Mouse (Mus musculus): ENCODE data around the gene Osmr.
A peak's percentile ranks its signal among the peaks of the same experiment; 100 is the strongest.

Gene Osmr

DNA sequence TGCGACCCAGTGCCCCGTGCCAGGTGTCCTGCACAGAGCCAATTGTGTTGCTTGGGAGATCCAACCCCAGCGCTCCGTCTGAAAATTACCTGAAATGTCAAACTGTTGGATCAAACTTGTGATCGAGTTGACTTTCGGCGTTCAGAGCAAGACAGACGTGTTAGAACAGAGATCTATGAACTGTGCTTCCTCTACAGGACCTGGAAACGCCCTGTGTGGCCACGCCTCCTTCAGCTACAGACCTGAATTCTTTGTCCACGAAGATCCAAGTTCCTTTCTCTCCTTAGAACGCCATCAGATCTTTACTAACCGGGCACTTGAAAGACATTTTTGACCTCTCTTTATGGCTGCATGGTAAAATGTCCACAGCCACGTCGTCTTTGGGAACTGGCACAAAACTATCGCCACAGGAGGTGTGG lies at the start of gene Osmr:
TSS of gene Osmr (minus strand) at position 369 of the 419 bp plus-strand sequence.
- no peak for DNase-seq (ENCODE audit: extremely low read depth, low read depth, low spot score)

DNA sequence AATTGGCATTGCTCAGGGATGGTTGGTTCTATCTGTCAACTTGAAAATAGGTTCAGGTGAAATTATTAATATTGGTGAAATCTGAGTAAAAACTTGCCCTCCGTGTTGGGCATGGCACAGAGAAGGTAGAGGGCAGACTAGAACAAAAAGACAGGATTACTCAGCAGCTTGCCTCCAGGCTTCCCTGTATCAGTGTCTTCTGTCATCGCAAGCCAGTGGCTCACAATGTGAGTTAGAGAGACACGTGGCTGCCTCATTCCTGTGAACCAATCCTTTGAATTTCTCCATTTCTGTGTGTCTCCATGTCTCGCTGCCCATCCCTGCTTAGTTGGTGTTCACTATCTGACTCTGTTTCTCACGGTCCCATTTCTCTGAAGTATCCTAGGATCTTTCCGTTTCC lies 44.6 kb upstream of the Osmr start:
- no peak for DNase-seq (ENCODE audit: extremely low read depth, low read depth, low spot score)

DNA sequence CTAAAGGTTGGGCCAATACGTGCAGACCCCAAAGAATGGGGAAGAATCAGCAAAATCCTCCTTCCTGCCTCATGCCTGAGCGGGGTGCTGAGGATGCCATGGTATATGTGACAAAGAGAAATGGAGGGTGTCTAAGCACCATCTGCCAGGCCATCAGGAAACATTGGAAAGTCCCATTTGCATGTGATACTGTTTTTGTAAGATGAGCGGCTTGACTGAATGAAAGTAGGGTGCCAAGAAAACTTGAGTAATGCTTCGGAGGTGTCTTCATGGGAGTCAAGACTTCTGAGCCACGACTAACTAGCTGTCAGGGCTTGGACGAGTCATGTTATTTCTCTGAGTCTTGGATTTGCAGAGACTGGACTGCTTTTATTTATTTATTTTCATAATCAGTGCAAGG lies 39.4 kb upstream of the Osmr start:
- DNase-seq (ENCODE audit: extremely low read depth, low read depth, low spot score), result no peak

DNA sequence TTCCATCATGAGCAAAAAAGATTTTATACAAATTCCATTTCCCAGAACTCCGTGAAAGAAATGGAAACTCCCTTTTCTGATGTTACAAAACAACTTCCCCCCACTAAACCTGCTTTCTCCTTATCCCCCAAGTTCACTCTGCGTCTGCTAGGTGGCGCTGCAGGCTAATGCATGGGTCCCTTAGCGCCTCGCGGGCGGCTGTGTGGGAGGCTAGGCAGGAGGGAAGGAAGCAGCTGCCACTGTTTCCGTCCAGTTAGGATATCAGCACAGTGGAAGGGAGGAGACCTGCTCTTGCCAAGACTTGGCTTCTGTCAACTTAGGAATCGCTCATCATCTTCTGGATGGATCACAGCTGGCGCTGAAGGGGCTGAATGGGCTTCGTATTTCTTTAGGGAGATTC lies 34.9 kb upstream of the Osmr start:
- DNase-seq (ENCODE audit: extremely low read depth, low read depth, low spot score), result no peak

DNA sequence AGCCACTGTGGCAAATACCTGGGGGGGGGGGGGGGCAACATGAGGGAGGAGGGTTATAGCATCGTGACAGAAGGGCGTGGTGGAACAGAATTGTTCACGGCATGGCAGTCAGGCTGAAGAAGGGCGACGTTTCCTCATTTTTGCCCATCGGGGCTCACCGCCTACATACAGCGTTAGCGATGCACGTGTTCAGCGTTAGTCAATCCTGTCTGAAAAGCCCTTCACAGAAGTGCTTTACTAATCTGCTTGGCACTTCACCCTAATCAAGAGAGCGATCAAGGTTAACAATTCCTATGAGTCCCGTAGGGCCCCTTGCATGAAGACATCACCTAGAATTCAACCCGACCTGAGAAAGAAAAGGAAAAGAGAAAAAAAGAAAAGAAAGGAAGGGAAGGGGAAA lies 34.3 kb upstream of the Osmr start:
- no peak for DNase-seq (ENCODE audit: extremely low read depth, low read depth, low spot score)

DNA sequence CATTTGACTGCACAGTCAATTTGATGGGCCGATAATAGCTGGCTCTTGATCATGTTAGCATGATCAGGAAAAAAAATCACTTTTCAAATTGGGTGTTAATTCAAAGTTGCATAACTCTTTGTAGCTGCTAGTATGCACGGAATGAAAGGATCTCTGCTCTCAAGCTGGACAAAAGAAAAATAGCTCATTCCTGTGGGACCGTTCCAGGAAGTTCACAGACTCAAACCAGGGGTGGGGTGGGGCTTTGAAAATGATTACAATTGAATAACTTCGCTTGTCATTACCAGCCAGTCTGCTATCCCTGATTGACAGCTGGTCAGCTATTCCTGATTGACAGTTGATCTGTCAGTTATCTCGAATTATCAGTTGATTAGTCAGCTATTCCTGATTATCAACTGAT lies 33.8 kb upstream of the Osmr start:
- no peak for DNase-seq (ENCODE audit: extremely low read depth, low read depth, low spot score)

DNA sequence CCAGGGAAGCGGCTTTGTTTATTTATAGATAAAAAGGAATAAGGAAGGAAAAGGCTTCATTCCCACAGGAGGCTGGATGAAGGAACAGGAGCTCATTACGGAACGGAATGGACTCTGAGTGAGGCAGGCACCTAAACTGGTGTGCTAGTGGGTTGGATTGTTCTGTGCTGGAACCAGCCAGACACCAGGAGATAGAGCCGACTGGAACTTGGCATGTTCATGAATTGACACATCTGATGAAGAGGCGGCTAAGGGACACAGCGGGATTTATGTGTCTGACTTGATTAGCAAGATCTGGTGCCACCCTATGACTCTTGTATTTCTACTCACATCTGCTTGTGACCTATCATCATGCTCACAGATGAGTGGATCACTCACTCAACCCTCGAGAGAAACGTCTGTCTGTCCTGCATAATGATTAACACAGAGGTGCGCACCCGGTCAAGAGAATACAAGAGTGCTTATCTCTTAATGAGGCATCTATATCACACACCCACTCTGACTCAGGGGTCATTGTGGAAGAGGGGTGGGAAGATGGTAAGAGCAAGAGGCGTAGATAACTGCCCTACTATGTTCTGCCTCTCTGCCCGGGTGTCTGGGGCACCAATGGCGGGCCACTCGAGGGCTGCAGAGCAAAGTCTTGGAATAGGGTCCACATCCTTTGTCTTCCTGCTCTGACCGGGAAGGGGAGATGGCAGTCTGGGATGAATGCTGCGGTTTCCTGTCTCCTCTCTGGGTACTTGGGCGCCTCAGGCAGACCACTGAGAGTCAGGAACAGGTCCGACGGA lies 31.7 kb upstream of the Osmr start:
- DNase-seq (ENCODE audit: extremely low read depth, low read depth, low spot score), result no peak

DNA sequence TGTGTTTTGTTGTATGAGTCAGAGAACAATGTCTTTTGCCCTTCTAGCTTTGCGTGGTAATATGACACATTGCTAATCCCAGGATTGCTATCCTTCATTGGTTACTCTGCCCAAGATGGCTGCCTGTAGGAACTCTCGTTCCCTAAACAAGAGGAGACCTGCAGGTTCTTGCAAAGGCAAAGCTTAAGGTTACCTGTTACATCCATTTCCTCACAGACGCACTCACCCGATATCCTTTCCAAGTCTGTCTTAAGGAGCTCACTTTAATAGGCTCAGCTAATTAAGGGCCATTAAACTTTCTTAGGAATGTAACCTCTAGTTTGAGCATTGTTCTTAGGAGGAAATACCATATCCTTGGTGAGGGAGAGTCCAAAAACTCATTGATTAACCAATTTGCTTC lies 31.0 kb upstream of the Osmr start:
- DNase-seq (ENCODE audit: extremely low read depth, low read depth, low spot score), result peak; percentile 86

DNA sequence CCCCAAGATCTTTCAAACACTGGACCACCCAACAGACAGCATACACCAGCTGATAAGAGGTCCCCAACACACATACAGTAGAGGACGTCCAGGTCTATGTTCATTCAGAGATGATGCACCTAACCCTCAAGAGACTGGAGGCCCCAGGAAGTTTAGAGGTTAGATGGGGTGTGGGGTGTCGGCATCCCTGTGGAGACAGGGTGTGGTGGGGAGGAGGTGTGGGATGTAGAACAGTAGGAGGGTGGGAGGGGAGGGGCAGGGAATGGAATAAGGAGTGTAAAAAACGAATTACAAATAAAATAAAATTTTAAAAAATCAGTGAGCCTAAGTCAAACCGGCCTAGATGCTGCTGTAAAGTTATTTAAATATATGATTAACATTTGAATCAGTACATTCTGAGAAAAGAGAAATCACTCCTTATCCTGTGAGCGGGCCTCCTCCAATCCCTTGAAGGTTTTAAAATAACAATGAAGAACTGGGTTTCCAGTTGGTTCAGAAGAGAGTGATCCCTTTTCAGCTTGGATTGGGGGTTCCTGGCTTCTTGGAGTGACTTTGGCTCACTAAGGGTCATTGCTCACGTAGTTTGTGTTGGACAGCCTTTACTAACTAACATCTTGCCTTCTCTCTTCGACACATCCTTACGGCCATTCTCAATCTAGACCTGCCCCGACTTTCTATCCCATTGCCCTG lies 28.7 kb upstream of the Osmr start:
- DNase-seq (ENCODE audit: extremely low read depth, low read depth, low spot score), result no peak

DNA sequence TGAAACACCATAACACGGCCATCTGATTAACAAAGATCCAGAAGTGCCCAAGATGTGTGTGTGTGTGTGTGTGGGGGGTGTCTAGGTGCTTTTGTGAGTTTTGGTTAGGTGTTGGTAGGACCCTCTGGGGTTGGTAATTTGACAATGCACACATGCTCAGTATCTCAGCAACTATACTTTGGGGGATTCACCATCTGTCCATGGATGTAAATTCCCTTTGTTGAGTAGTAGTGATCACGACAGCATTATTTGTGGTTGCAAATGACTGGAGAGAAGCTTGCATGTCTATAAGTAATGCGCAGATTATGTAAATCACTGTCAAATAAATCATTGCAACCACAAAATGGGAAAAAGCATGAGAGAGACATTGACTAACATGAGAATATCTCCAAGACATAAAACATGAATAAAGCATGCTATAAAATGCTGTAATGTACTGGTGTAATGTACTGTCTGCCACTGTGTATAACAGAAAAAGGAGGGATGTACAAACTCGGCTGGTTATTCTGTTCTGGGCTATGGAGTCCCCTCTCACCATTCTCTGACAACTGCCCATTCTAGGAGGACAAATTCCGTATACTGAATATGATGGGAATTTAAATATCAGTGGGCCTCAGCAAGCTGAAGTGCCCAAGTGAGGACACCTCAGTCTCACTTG lies 27.3 kb upstream of the Osmr start:
- no peak for DNase-seq (ENCODE audit: extremely low read depth, low read depth, low spot score)

DNA sequence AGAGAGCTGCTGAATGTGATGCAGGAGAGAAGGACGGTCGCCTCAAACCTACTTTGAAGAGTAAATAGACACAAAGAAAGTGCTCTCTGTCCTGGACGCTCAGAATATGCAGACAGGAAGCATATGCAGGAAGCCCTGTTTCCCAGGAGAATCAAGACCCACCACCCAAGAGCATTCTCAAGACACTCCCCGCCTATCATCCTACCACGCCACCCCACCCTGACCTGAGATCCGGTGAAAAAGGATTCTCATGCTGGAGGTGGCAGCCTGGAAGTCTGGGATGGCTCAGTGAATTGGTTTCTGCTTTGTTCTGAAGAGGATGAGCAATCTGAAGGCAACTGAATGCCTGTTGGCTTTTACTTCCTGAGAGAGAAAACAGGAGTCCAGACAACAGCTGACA lies 26.5 kb upstream of the Osmr start:
- no peak for DNase-seq (ENCODE audit: extremely low read depth, low read depth, low spot score)

DNA sequence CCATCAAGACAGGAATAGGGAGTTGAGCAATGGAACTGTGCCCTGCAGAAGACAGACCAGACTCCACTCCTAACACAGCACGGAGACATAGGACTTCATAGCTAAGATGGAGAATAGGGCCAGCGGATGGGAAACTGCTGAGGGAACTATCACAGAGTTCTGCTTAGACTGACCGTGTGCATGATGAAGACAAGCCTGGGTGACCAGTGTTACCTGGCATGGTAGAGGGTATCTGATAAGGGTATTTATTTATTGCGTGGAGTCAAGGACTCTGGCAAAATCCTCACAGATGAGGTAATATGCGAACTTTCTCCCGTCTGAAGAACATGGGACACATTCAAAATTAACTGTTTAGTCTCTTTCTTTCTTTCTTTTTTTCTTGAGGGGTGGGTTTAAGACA lies 9.5 kb upstream of the Osmr start:
- no peak for DNase-seq (ENCODE audit: extremely low read depth, low read depth, low spot score)

DNA sequence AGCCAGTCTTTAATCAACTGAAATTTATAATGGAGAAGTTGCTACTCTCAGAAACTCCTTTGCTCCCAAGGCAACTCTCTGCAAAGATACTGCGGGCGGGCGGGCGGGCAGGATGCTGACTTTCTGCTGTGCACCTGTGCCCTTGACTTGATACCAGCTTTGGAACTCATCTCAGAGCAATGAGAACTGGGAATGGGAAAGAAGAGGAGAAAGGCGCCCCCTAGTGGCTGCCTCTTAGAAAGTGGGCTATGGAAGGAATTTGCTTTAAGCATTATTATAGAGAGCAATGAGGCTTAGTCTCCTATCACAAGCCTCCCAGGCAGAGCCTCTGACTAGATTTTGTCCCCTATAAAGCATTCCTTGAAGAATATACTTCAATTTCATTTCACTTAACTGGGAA lies 9.0 kb upstream of the Osmr start:
- no peak for DNase-seq (ENCODE audit: extremely low read depth, low read depth, low spot score)

DNA sequence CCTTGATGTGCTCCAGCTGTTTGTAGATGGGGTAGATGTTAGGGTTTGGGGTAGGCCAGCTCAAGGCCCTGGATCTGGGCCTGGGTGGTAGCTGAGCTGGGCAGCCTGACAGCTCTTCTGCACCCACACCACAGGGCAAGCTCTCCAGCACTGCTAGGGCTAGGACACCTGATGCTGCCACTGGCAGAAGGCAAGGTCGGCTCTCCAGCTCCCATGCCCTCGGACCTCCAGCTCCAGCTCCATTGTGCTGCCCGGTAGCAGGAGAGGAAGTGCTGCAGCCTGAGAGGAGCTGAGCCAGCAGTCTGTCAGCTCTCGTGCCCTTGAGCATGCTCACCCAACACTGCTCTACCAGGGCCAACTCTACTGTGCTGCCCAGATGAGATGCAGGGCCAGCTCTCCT lies 8.3 kb upstream of the Osmr start:
- no peak for DNase-seq (ENCODE audit: extremely low read depth, low read depth, low spot score)

DNA sequence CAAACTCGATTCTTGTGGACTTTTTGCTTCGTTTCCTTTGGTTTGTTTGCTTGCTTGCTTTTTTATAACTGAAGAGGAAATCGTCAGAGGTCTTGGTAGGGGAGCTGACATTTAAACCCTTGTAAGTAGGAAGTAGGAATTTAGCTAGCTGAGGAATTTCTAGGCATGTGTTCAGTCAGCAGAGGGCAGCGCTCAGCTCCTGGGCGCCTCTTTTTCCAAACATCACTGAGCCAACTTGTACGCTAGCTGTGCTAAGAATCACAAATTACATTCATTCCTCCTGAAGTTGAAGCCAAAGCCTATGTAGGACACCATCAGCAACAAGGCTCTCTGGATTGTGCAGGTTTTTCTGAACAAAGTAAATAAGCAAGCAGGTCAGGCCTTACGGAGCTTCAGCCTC lies 7.4 kb upstream of the Osmr start:
- DNase-seq (ENCODE audit: extremely low read depth, low read depth, low spot score), result no peak

DNA sequence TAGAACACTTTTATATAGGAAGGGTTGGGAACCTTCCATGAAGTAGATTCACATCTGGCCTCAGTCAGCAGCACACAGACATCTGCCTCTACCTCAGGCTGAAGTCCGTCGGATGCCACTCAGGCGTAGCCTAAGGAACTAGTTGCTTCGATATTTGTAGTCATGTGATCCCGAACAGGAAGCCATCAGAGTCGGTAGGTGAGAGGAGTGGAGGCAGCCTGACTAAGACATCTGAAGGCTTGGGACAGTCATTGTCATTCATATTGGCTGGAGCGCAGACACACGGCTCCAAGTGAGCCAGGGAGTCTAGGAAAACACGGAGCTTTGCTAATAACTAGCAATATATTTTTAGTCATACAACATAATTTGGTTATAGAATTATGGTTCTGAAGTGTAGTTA lies 6.4 kb upstream of the Osmr start:
- no peak for DNase-seq (ENCODE audit: extremely low read depth, low read depth, low spot score)

DNA sequence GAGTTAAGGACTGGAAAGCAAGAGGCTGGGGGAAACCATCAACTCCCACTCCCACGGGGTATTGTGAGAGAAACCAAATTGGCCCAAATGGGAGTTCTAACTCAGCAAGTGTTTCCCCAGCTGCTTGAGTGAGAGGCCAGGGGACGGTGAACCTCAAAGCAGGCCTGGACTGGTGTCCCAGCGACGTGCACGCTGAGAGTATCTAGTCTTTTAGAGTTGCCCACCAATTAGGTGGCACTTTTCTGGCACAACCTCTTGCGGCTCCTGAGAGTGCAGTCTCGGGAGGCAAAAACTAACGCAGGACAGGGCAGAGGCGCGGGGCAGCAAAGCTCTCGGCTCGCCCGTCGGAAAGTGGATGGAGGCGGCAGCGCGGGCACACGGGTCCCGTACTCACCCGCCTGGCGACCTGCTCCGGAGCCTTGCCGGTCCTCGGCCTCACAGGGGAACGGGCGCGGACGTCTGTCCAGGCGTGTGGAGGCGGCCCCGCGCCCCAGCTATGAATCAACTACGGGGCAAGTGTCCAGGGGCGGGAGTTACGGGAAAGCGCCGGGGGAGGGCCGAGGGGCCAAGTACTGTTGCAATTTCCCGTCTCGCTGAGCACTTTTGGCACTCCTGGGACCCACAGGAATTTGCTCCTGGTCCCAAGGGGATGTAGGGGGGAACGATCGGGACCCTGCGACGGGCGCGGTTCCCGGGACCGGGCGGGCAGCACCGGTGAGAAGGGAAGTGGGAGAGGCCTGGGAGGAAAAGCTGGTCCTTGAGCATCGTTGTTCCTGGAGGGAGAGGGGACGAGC lies 765 bp downstream of the Osmr start:
- no peak for DNase-seq (ENCODE audit: extremely low read depth, low read depth, low spot score)

DNA sequence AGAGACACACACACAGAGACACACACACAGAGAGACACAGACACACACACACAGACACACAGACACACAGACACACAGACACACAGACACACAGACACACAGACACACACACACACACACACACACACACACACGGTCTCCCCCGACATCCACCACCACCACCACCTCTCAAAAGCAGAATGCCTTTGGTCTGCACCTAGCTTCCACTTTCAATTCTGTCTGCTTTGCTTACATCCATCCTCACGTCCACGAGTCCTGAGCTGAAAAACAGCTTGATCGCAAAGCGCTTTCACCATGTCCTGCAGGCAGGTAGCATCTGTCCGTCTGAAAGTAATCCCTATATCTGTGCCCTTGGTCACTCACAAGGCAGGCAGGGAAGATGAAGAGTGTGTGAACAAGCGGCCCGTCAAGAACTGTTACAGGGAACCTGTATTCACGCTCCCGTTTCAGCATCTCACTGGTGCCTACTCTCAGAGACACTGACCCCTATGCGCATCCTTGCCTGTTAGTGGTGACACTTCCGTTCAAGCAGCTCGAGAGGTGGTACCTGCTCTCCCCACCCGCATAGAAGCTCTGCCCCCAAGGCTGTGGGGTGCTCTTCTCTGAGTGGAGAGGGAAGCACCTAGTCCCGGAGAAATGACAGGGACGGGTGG lies 1.5 kb downstream of the Osmr start:
- DNase-seq (ENCODE audit: extremely low read depth, low read depth, low spot score), result no peak

DNA sequence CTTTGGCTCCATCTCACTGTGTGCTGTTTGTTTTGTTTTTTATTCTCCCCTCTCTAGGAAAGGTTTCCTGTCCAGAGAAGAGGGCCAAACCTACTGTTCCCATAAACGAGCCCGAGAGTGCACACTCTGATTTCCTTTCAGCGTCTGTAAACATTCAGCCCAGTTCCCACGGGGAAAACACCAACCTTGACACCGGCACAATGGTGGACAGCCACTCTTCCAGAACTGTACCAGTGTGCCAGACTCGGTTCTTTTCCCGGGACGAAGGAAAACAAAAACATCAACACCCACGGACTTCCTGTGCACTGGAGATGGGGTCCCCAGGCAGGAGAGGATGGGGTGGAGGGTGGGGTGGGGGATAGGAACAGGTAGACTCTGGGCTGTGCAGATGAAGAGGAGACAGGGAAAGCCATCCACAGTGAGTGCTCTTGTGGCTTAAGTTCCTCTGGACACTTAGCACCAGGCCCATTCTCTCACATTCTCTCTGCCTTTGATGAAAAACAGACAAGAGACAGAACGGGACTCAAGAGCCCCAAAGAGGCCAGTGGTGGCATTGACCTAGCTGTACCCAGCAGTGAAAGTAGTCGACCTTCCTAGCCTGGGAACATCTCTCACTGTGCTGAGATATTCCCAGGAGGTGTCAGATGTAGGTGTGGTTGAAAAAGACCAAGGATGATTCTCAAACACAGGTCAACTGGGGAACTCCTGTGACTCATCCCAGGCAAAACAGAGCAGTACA lies 3.0 kb downstream of the Osmr start:
- no peak for DNase-seq (ENCODE audit: extremely low read depth, low read depth, low spot score)

DNA sequence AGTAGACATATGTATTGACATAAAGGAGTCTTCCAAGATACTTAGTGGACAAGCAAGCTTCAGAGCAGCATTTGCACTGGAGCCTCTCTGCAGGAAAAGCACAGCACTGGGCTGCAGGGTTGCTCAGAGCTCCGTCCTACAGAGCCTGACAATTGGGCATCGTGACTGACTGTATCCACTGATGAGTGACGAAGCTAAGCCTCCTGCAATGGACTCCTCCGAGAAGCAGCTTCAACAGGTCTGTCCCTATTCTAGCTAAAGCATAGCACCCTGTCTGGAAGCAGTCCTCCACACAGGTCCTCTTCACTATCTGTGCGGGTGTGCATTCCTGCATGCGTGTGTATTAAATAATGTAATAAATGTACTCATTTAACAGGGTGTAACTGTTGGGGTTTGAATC lies 7.9 kb downstream of the Osmr start:
- no peak for DNase-seq (ENCODE audit: extremely low read depth, low read depth, low spot score)

Data from fat pad, adult 2 months (tissue).